Mouse (Mus musculus): ENCODE measurements at regions not wholly inside any gene's neighbourhood (a gene's known extent, or its start where the extent isn't known, plus 50 kb on each side); places are given as distances from the start of the nearest gene placed in this dataset.

DNA sequence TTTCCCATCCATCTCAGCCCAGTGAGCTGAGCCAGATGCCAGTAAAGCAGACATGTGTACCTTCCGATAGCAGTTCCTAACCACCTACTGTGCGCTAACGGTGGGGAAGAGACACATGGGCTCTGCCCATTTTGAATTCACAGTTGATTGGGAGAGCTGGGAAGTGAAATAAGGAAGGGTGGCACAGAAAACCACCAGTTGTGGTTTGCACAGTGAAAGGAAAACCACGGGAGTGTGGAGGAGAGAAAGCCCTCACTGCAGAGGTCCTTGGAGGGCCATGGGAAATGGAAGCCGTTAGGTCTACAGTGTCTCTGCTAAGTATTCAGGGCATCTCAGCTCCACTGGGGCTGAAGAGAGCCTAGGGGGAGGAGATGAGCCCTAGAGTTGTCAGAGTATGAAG is 132.7 kb upstream of the Mki67 start:
- no peak for TF ChIP-seq CTCF (IDR thresholded peaks at IDR 0.05; ENCODE audit: control insufficient read depth, insufficient read depth, insufficient read length)
- TF ChIP-seq MAX (IDR thresholded peaks at IDR 0.05): no peak
- no peak for TF ChIP-seq USF1 (IDR thresholded peaks at IDR 0.05; ENCODE audit: low read depth)
- TF ChIP-seq MYOG (IDR thresholded peaks at IDR 0.05; ENCODE audit: control insufficient read depth, extremely low read depth, insufficient read length): no peak
- no peak for TF ChIP-seq MYOD1 (IDR thresholded peaks at IDR 0.05; ENCODE audit: control insufficient read depth, insufficient read length, low read depth)
- TF ChIP-seq CEBPB (IDR thresholded peaks at IDR 0.05; ENCODE audit: low read depth): no peak
- TF ChIP-seq FOSL1 (IDR thresholded peaks at IDR 0.05; ENCODE audit: insufficient read depth, low read length, poor library complexity, severe bottlenecking): no peak
